Mouse (Mus musculus) layer of hippocampus, adult 11-12 months (tissue): ENCODE results near the gene Pah.

Experiments
- DNase-seq: peaks from one replicate; pipeline ENCODE4 v3.0.0; 2022; ENCODE audit warnings: low spot score

The Pah gene

DNA sequence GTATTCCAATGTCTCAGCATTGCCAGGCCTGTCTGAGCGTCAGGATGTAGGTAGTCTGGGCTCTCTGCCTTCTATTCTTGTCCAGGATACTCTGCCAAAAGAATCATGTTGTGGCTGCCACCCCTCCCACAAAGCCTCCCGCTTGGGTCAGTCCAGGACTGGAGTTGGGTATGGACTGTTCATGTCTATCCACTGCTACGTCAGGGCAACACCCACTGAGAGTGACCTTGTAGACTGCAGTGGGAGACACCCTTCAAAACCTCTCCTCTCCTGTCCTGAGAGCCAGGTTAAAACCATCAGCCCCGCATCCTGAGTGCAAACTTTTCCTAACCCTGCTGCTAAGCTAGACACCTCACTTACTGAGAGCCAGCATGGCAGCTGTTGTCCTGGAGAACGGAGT, at the start of gene Pah:
Pah (plus strand) TSS at position 150 of the 400 bp plus-strand sequence.
- no peak for DNase-seq

DNA sequence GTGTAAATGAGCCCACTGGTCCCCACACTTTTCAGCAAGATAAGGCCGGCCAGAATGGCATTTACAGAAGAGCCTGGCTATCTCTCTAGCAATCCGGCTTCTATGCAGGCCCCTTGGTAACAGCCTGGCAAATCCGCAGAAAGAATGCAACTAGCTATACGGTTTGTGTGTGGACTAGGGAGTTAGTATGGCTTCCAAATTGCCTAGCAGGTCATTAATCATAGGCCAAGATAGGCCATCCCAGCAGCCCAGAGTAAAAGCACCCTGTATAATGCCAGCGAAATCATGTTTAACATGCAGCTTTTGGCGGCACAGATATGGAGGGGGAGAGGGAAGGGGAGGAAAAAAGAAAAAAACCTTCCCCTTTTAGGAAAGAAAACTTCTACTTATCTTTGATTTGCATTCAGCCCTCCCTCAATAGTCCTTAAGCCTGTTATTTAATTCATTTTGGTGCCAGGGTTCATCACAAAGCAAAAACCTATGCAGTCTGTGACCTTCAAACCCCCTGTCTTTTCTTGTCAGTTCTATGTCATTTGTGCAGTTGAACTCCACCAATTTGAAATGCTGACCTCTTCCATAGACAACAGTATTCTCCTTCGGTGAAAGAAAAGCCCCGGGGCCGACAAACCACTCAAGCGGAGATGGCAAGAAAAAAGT, 48.0 kb upstream of the Pah start:
- no peak for DNase-seq

DNA sequence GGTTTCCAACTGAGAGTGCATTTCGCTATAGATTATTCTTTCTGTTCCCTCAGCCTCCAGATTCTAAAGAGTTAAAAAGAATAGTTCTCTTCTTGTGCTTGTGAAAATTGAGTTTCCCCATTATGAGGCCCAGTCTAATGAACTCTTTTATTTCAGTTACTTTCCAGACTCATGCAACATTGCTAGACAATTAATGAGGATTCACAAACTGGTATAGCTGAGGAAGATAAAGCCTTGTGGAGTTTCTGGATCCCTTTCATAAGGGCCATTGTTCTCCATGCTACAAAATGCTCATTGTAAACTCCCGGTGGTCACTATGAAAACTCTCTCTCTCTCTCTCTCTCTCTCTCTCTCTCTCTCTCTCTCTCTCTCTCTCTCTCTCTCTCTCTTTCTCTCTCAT, 46.6 kb upstream of the Pah start:
- no peak for DNase-seq

DNA sequence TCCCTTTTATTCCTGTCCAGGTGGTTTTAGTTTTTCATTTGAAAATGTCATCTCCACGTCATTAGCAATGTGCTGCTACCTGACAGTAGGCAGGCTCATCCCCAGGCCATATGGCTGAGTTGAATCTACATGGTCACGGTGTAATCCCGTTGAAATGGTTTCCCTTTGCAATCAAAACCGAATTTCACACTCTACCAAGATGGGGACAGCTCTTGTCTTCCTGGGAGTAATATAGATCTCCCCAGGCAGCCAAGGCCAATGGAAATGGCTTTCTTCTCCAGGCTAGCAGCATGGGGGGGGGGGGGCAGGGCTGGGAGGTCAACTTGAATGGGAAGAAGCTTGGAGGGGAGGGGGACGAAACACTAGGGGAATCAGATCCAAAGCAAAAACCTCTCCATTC, 43.7 kb upstream of the Pah start:
- DNase-seq, result no peak

DNA sequence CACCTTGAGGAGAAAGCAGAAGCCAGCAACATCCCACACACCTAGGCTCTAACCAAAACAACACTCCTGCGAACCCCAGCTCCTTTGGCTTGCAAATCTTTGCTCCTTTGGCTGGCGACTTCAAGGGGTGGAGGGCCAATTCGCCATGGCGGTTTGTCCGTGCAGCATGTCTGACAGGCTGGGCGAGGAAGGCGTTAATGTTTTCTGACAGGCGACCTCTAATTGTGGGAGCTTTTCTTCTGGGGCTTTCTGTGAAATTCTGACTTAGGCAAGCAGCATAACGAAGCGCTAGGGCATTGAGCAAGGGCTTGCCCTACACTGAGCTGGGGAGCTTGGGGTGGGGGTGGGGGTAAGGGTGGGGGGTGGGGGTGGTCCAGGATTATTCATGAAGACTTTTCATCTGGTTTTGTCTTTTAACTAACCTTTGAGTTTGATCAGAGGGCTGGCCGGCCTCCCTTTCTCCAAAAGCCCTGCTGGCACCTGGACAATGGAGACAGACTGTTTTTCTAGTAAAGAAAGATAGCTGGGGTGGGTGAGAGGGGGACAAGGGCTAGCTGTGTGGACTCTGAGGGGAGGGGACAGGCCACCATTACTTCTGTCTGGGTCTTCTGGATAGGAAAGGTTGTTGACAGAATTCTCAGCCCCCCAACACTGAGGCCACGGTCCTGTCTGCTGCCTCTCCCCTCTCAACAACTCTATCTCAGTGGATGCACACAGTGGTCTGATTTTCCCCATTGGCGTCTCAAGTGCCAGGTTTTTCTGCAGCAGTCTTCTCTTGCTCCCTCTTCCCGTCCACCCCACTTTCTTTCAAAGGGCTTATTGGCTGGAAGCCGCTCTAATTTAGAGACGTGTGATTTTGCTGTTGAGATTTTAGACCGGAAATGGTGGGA, 36.5 kb upstream of the Pah start:
- DNase-seq, result no peak

DNA sequence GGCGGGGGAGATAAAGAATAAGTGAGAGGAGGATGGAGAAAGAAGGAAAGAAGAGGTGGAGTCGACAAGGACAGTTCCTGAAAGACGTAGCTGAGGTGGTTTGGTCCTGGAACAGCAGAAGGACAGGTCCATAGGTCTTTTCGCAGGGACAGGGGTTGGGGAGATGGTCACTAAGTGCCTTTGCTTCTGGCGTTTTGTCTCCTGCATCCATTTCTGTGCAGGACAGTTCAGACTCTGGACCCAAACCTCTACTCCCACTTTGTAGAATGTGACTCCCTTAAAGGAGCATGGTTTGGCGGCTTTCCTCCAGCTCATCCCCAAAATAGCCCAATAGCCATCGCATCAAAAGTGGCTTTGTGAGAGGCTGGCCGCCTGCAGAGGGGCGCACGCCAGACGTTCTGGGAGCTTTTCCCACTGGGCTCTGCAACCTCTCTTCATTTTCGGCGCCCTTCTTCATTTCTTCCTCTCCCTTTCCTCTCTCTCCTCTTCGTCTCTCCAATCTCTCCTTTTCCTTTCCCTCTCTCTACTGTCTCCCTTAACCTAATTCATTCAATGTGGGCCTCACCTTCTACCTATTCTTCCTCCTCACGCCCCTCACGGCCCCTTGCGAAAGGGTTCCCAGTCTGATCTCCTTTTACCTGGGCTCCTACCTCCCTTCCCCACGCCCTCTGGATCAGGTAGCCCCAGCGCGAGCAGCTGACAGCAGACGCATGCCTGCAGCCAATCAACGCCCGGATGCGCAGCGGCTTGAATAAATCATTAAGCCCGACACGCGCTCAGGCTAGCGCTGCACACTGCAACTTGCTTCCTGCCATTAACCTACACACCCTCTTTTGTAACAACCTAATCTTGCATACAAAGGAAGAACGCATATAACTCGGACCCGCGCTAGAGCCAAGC, 35.6 kb upstream of the Pah start:
- peak; percentile 51 for DNase-seq

DNA sequence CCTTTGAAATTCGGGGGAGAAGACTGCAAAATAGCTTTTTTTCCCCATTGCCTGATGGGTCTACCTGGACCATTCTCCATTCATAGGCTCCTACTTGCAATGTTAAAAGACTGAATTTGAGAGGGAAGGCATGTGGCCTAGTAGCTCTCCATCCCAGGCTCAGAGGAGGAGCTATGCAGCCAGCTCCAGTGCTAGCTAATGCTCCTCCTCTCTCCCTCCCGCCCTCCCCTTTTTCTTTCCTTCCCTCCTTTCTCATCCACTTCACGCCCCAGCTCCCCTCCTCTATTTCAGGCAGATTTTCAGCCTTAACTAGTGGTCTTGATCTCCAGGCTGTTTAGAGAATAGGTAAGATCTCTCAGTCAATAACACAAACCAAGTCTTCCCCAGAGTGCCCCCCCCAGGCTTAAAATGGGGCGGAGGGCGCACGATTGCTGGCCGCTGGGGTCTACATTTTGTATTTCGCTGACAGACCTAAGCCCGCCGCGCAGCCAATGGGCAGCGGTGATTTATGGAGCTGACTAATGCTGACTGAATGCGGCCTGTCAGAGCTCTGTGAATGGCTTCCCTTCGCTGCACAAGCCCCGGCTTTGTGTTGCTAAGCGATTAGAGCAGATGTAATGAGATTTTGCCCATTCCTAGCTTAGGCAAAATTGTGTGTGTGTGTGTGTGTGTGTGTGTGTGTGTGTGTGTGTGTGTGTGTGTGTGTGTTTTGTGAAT, 33.0 kb upstream of the Pah start:
- DNase-seq, result peak; percentile 54

DNA sequence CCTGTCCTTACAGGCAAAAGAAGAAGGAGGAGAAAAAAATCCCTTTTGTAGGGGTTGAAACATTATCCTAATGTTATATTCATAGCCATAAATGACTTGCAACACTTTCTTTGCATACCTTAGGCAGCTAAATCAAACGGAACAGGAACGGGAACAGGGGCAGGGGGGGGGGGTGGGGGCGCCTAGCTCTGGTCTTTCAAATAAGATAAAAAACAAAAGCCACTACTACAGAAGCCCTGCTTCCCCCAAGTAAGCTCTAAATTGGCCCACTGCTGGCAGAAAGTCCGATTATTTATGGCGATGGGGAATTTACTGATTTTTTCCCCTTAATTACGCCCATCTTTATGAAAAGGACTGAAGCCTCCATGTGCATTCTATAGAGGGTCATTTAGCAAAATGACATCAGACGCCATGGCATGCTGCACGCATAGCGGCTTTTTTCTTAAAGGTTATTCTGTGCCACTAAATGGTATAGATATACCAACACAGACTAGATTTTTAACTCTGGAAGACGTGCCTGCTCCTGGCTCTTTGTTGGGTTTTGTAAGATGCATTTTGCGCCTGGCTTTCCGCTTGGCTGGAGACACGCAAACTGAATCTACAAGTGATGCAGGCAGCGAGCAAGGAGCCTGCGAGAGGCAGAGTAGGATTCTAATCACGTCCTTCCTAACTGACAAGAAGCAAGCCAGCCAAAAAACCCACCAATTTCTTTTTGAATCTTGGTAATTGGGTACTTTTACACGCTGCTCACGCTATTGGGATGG, 32.2 kb upstream of the Pah start:
- DNase-seq, result peak; percentile 59

DNA sequence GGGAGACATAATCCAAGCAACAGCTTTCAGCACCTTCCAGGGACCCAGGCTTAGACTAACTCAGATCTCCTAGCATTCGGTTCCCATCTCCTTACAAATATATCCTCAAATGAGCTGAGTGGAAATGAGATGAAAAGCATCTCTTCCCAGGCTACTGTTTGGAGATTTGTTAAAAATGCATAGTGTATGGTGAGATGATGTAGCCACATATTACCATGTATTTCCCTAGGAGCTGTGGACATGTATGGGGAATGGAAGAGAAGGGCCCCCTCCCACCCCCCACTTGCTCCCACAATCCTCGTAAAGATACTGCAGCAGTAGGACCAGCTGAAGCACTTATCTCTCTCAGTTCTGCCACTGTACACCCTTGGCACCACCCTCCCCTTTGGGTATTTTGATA, 31.3 kb upstream of the Pah start:
- DNase-seq, result no peak

DNA sequence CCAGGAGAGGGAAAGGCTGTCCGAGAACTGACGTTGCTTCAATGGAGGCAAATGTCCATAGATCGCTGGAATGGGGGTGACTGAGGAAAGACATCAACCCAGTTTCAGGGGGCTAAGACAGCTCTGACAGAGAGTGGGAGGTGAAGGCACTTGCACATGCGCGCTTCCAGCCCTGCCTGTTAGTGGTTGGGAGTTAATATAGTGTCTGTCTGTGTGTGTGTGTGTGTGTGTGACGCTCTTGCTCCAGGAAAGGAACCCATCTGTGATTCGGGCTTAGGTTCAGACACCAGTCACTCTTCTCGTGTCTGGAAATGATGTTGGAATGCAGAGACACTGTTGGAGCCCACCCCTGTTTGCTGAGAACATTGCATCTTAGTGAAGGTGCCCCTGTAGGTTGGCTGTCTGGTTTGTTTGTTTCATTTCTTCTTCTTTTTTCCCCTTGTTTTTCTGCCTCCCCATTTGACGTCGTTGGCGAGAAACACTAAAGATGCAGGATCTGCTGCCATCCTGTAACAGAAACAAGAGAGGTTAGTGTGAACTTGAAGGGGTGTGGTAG, 30.0 kb upstream of the Pah start:
- DNase-seq, result no peak

DNA sequence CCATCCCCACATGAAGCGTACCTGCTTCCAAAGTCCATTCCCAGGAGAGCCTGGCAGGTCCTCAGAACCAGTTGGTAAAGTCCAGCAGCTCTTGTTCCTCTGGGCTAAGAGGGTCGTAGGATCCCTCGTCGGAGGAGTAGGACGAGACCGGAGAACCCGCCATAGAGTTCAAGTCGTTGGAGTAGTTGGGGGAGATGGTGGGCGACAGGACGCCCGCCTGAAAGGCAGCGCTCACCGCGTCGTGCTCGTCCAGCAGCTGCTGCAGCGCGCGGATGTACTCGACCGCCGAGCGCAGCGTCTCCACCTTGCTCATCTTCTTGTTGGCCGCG, 29.3 kb upstream of the Pah start:
- no peak for DNase-seq

DNA sequence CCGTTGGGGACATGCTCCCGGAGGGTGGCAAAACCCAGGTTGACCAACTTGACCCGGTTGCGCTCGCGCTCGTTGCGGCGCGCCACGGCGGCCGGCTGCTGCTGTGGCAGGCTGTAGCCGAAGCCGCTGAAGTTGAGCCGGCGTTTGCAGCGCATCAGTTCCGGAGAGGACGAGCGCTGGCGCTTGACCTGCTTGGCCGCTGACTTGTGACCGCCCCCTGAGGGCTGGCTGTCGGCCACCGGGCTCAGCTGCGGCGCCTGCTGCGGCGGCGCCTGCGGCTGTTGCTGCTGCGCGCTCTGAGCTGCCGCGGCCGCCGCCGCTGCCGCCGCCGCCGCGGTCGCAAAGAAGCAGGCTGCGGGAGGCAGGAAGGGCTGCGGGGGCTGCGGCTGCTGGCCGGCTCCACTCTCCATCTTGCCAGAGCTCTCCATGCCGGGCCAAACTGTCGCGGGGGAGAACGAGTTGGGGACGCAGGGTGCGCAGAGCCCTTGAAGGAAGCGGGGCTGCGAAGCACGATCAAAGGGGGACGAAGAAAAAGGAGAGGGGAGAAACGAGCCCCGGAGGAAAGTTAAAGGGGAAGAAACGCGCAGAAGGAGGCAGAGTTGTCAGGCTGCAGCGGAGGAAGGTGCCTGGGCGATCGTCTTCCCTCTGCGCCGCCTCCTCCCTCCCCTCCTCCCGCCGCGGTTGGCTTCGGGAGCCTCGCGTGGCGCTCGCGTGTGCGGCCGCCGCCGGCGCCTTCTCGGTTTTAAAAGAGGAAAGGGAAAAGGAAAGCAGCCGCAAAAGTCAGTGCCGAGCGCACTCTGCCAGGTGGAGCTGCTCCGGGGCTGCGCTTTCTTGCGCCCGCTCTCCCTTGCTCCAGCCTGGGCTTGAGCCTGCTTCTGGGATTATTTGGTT, 28.7 kb upstream of the Pah start:
- peak; percentile 58 for DNase-seq

DNA sequence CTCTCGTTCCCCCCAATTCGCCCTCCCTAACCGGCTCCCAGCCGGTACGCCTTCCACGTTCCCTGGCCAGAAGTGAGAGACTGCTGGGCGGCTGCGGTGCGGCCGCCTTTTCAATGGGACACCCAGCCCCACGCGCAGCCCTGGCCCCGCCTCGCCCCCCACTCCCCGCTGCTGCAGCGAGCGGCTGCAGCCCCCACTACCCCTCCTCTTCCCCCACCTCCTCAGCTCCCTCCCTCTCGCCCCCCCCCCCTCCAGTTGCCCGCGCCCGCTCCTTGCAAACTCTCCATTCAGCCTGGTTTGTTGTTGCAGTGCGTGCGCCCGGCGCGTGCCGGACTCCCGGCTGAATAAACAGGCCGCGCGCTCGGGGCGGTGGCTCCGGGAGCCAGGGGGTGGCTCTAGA, 28.0 kb upstream of the Pah start, which contains the start of gene Ascl1:
Ascl1 (minus strand) TSS at position 85 of the 400 bp plus-strand sequence.
- no peak for DNase-seq

DNA sequence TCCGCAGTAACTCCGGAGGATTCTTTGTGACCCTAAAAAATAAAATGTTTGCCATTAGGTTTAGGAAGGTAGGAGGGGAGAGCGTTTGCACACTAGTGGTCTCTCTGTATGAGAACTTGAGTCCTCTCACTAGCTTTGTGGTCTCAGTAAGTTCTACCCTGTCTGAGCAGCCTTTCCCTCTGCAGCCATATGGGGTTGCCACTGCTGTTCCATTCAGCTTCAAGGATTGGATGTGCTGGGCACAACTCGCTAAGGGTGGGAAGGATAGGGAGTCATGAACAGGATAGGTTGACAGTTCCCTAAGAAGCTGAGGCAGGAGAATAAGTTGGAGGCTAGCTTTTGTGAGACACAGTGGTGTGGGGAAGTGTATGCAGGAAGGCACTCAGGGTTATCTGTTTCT, 27.4 kb upstream of the Pah start:
- DNase-seq, result no peak

DNA sequence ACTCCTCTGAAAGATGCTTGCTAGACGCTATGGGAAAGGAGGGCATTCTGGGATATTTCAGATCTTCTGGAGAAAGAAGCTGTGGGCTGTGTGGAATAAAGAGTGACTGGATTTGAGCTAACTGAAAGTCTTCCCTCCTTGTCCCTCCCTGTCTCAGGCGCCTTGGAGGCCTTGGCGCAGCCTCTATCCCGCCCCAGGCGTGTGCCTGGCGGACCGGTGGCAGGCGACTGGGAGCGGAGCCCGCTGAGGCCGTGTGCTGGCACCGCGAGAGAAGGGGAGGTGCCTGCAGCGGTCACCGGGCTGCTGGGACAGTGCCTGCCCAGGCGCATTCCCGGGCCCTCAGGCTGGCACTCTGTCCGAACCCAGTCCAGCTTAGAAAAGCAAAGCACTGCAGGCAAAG, 27.0 kb upstream of the Pah start:
- DNase-seq, result peak; percentile 33

DNA sequence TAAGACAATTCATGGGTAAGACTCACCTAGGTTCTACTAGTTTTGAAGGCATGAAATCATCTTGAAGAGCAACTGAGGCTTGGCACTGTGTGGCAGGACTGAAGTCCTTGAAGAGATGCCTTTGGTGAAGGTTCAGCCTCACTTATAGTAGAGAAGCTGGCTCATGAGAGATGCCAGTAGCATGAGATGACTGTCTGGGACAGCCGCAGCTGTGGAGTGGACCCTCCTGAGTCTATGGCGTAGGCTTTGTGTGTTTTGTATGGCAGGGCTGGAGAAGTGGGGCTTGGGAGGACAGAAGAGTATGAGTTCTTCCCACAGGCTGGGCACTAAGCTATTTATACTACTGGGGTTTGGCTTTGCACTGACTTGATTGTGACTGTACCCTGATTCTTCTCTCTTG, 24.5 kb upstream of the Pah start:
- DNase-seq, result no peak

DNA sequence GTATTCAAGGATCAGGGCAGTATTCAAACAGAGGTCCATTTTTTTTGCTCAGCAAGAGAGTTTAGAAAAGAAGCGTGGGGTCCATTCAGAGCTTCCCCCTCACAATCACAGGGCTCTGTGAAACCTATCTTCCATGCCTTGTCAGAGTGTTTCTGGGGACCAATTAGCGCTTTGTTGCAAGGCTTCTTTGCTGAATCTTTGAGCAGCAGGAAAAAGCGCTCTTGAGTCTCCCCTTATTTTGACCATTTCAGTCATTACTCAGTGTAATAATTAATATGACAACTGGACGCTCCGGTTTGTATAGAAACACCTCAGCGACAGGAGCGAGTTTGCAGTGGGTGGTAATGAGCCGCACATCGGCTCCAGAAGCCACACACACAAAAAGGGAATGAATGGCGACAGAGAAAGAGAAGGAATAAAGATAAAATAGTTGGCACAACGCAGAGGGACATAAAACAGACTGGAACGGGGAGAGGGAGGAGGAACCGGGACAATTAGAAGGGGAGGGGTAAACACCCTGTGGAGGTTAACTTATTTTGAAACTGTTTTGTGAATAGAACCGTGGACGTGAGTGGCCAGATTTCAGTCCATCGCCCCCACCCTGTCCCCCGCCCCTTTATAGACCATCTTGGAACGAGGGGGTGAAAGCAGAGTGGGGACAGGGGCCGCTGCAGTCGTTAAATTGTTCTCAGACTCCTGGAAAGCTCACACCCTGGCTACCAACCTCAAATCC, 20.5 kb upstream of the Pah start:
- DNase-seq, result no peak

DNA sequence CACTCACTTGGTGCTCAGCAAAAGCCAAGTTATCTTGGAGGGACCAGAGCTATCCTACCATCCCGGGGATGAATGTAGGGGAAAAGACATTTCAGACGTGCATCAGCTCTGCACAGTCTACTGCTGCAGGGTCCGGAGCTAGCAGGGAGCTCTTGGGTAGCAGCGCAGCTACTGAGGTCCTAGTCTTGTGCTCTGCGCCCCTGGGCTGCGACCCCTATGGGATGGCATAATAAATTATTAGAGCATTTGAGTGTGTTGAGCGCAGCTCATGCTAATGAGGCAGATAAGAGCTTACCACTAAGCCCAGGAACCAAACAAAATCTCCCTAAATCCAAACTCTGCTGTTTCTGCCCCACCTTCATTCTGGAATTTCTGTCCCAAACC, 19.9 kb upstream of the Pah start:
- no peak for DNase-seq

DNA sequence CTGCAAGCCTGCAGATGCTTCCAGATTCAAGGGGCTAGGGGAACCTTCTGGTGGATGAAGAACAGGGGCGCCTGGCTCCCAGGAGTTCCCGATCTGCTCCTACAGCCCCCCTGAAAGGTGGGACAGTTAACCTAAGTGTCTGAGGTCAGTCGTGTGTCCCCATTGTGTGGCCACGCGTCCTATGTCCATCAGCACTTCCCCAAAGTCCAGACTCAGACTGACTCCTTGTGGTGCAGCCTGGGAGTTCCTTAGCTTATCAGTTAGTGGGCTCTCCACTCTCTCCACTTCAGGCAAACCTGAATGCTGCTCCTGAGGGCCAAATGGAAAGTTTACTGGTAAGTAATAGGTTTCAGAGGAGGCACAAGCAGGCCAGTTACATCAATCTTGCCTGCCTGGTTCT, 19.3 kb upstream of the Pah start:
- no peak for DNase-seq
